Mouse (Mus musculus) liver, adult 2 months (tissue): ENCODE data around the gene Thada.

Experiments
- CTCF ChIP-seq: fragments of 200-500 bp; IDR thresholded peaks from 2 replicates; pipeline ENCODE4 v1.5.1; 2011; ENCODE audit warnings: low read depth, low read length, control low read depth
- POLR2A ChIP-seq: fragments of 200-500 bp; IDR thresholded peaks from 2 replicates; pipeline ENCODE4 v1.6.1; 2011; ENCODE audit warnings: low read length, control low read depth; ENCODE audit not compliant: insufficient read depth; ENCODE audit errors: extremely low read depth

DNA sequence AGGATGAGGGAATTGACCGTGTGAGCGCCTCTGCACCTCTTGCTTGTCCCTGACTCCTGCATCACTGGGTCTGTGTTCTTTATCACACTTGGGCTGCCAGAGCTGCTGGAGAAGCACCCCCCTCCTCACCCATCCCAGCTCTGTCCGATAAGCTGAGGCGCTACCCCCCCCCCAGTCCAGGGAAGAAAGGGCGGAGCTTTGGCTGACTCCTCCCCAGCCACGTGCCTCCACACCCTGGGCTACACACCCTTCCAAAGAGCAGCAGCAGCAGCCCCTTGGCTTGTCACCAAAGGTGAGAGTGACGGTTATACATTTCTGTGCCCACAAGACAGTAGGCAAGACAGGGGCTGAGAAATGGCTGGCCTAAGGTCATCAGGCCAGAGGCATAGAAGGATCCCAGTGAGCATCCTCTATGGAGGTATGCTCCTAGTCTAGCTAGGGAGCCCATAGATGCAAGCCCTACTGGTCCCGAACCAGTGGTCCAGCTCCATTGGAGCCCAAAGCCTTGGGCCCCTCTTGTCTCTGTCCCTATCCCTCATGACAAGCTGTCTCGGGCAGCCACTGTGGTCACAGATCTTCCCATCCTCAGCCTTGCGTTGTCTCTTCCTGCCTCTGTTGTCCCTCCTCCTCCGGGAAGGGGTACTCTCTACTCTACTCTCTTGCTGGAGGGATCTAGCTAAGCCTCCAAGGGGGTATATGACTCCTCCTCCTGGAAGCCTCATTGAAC, 311.5 kb downstream of the Thada start:
- TF ChIP-seq CTCF (no peak), POLR2A (no peak)
